Mouse (Mus musculus) embryonic stem cell, embryonic (primary cell): Measurements from ENCODE around the gene Grin2a.

Experiments
- CTCF ChIA-PET, 4 experiments: fragments of 300-600 bp in 2 of 4; fragments of 350-600 bp in 2 of 4; sonication (Branson Sonifier 250); formaldehyde crosslinking; loops; one replicate each; lab custom pipeline; 2022; ENCODE audit warnings: inconsistent platforms in 2 of 4; lab: Charles Lee
- POLR2A ChIA-PET, 4 experiments: fragments of 300-600 bp in 2 of 4; fragments of 350-600 bp in 2 of 4; sonication (Branson Sonifier 250); formaldehyde crosslinking; loops; one replicate each; lab custom pipeline; 2022; ENCODE audit warnings: antibody characterized with exemption in 4 of 4, inconsistent platforms in 1 of 4; lab: Charles Lee

Gene Grin2a

GRCm38 (mm10) chr16:9992773-9993221, 2.6 kb downstream of the Grin2a start:
- CTCF ChIA-PET: interaction anchor here (0.5 to 1.7 kb wide), 25 partner anchors 9 to 1154 kb away, joined by 3 to 7 read pairs (median 3); no protein-coding TSS in a partner anchor
- POLR2A ChIA-PET: interaction anchor here in 3 of 4 experiments (0.7 to 1.0 kb wide), 7 partner anchors 200 to 1406 kb away, joined by 3 to 4 read pairs (median 3); partner anchors contain the start of gene Atf7ip2 (in 1 of the 3)

DNA sequence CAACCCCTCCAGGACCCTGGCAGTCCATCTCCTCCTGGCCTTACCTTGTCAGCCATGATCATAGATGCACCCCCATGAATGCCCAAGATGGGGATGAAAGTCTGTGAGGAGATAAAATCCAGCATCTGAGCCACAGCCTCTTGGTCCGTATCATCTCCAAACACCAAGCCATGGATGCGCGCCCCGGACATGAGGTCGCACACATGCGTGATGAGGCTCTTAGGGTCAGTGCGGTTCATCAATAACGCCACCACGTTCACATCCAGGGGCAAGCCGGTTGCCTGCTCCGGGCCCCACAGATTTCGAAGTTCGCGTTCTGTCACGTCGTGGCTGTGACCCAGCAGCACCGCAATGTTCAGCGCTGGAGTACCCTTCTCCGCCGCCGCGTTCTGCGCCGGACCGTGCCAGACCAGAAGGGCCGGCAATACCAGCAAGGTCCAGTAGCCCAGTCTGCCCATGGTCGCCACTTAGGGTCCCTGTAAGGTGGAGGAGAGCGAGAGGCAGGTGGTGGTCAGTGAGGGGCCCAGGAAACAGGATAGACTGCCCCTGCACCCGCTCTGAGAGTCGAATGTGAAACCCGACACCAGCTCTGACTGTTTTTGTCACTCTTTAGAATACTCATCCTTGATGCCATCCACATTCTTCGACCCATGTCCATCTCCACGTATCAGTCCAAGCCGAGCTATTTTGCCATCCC, 3.1 kb downstream of the Grin2a start:
- POLR2A ChIA-PET: interaction anchor here in 1 of 4 experiments (1.0 kb wide), 1 partner anchor 843 kb away, joined by 3 read pairs; no protein-coding TSS in a partner anchor
- CTCF ChIA-PET: interaction anchor here (1.0 to 1.7 kb wide), 9 partner anchors 8 to 983 kb away, joined by 3 to 6 read pairs (median 5); no protein-coding TSS in a partner anchor

- POLR2A ChIA-PET: interaction anchor here in 1 of 4 experiments (0.6 kb wide), 1 partner anchor 79 kb away, joined by 3 read pairs; no protein-coding TSS in a partner anchor
- CTCF ChIA-PET: interaction anchor here in 2 of 4 experiments (0.6 to 1.0 kb wide), 2 partner anchors 13 to 80 kb away, joined by 3 read pairs; no protein-coding TSS in a partner anchor
Observed at GRCm38 (mm10) chr16:9985041-9985440, 10.3 kb downstream of the Grin2a start.

DNA sequence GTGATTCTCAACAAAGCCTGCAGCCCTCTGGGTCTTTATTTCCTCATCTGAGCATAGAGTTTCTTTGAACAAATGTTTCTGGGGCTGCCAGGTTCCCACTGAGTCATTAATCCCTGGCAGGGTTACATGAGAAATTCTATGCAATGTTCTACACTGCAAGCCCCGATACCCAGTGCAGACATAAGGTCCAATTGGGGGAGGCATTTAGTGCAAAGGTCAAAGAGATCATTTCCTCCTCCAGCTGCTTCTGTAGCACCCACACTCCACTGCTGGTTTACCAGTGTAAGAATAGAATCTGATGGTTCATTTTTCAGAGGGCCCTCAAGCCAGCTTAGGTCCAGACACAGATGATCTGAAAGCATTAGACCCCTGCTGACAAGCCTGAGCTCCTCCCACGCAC, 14.7 kb downstream of the Grin2a start:
- CTCF ChIA-PET: interaction anchor here in 1 of 4 experiments (0.5 kb wide), 1 partner anchor 296 kb away, joined by 3 read pairs; no protein-coding TSS in a partner anchor
- POLR2A ChIA-PET: no interaction called here

DNA sequence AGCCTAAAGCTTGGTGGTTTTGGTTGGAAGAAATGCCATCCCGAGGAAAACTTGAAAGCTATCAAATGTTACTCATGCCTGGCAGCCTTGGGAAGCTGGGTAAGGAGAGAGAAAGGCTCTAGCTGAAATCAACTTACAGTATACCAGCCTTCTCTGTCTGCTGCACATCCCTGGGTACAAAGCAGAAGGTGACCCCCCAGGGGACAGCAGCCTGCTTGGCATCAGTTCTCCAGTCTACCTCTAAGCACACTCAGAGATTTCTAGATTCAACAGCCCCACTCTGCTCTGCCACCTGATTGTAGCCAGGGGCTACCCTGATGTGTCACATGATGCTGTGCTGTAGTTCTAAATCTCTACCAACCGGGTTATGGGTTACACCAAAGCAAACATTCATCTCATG, 17.2 kb downstream of the Grin2a start:
- ChIA-PET CTCF (interaction anchor here in 1 of 4 experiments (0.5 to 1.2 kb wide), 2 partner anchors 31 to 666 kb away, joined by 3 read pairs; no protein-coding TSS in a partner anchor), POLR2A (no interaction called here)

- POLR2A ChIA-PET: interaction anchor here in 1 of 4 experiments (0.9 kb wide), 1 partner anchor 13 kb away, joined by 3 read pairs; no protein-coding TSS in a partner anchor
- CTCF ChIA-PET: interaction anchor here in 1 of 4 experiments (1.4 kb wide), 1 partner anchor 21 kb away, joined by 3 read pairs; no protein-coding TSS in a partner anchor
Observed at GRCm38 (mm10) chr16:9972705-9973104, 22.7 kb downstream of the Grin2a start.

GRCm38 (mm10) chr16:9964469-9964868, 30.9 kb downstream of the Grin2a start:
- CTCF ChIA-PET: no interaction called here
- POLR2A ChIA-PET: no interaction called here

GRCm38 (mm10) chr16:9962482-9962881, 32.9 kb downstream of the Grin2a start:
- CTCF ChIA-PET: no interaction called here
- POLR2A ChIA-PET: no interaction called here

- ChIA-PET POLR2A (no interaction called here), CTCF (no interaction called here)
Observed at GRCm38 (mm10) chr16:9959340-9959739, 36.0 kb downstream of the Grin2a start.

DNA sequence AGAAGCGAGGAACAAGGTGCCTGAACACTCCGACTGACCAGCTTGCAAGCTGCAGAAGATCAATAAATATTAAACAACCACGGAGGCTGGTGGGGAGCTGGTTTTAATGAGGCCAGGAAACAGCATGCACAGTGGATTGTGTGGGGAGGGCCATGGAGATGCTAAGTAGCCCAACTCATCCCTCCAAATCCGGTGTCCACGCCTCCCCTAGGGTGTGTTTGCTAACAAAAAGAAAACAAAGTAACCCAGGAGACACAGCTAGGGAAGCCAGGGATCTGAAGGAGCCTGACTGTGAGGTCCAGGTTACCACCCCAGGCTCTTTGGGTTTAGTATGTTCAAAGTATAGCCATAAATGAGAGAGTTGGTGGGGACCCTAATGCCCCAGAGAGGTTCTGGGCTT, 41.1 kb downstream of the Grin2a start:
- POLR2A ChIA-PET: no interaction called here
- CTCF ChIA-PET: no interaction called here

DNA sequence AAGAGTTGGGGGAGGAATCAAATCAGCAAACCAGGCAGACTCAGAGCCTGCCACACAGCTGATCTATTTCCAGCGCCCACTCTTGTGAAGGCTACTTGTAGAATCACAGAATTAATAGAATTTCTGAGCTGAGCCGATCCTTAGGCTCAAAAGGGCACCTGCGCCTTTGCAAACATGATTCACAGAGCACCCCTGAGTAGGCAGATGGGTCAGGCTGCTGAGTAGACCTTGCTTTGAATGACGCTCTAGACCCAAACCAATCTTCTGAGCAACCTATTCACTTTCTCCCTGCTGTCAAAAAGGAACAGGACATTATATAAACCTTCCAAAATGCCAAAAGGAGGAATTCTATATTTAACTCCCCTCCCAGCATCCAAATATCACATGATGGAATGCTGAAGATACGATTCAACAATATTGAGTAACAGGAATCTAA, 41.9 kb downstream of the Grin2a start:
- ChIA-PET POLR2A (interaction anchor here in 1 of 4 experiments (0.6 kb wide), 1 partner anchor 72 kb away, joined by 3 read pairs; no protein-coding TSS in a partner anchor), CTCF (no interaction called here)

DNA sequence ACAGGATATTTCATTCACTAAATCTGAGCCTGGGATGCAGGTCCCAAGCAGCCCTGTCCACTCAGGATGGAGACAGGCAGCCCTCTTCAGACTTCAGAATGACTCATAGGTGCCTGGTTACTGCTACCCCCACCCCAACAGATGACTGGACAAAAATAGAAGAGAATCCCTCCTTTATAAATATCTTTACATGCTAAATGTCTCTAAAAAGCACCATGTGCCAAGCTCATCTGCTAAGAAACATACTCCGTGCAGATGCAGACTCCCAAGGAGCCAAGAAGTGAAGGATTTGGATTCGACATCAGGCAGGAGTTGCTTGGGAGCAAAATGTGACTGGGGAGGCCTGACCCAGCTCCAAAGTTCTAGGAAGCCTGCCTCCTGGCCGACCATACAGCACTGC, 46.1 kb downstream of the Grin2a start:
- CTCF ChIA-PET: interaction anchor here in 1 of 4 experiments (0.6 kb wide), 1 partner anchor 52 kb away, joined by 5 read pairs; no protein-coding TSS in a partner anchor
- POLR2A ChIA-PET: interaction anchor here in 1 of 4 experiments (0.6 to 1.4 kb wide), 2 partner anchors 17 to 38 kb away, joined by 3 to 4 read pairs; no protein-coding TSS in a partner anchor

DNA sequence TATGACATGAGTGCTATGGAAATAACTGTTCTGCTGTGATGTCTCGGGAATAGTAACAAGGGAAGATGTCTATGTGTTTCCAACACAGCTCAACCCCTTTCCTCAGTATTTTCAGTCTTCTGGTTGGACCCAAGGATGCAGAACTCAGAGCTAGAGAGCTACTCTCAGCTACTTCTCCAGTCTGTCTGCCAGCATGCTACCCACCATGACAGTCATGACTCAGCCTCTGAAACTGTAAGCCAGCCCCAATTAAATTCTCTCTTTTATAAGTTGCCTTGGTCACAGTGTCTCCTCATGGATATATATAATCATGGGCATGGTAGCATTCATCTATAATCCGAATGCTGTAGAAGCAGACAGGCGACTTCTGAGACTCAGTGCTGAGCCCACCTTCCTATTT, 47.9 kb downstream of the Grin2a start:
- POLR2A ChIA-PET: no interaction called here
- CTCF ChIA-PET: interaction anchor here in 1 of 4 experiments (0.6 kb wide), 1 partner anchor 212 kb away, joined by 3 read pairs; no protein-coding TSS in a partner anchor

DNA sequence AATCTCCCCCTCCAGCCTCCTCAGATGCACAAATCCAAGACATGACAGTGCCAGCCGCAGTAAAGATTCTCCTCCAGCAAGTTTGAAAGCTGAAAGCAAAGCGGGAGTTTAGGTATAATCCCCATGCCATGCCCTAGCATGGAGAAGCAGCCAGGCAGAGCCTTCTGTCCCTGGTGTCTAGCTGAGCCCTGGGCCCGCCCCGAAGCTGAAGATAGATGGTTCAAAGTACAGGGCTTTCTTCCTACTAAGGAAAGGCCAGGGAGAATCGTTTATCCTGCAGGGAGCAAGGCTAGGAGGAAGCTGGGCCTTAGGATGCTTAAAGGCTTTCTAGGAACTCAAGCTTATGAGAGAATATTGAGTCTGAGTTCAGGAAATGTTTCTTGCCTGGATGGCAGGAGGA, 50.5 kb downstream of the Grin2a start:
- CTCF ChIA-PET: no interaction called here
- POLR2A ChIA-PET: no interaction called here

GRCm38 (mm10) chr16:9941306-9941930, 53.9 kb downstream of the Grin2a start:
- ChIA-PET CTCF (interaction anchor here in 2 of 4 experiments (0.6 to 0.8 kb wide), 5 partner anchors 54 to 1801 kb away, joined by 3 to 5 read pairs (median 4); no protein-coding TSS in a partner anchor), POLR2A (interaction anchor here in 2 of 4 experiments (0.6 to 1.4 kb wide), 4 partner anchors 16 to 1897 kb away, joined by 3 to 5 read pairs (median 3); no protein-coding TSS in a partner anchor)

GRCm38 (mm10) chr16:9940716-9941115, 54.6 kb downstream of the Grin2a start:
- POLR2A ChIA-PET: interaction anchor here in 2 of 4 experiments (0.6 to 1.4 kb wide), 5 partner anchors 17 to 1897 kb away, joined by 3 to 5 read pairs (median 3); no protein-coding TSS in a partner anchor
- CTCF ChIA-PET: interaction anchor here in 2 of 4 experiments (0.6 to 0.8 kb wide), 5 partner anchors 54 to 1800 kb away, joined by 3 to 5 read pairs (median 4); no protein-coding TSS in a partner anchor

GRCm38 (mm10) chr16:9910672-9911071, 84.7 kb downstream of the Grin2a start:
- POLR2A ChIA-PET: no interaction called here

DNA sequence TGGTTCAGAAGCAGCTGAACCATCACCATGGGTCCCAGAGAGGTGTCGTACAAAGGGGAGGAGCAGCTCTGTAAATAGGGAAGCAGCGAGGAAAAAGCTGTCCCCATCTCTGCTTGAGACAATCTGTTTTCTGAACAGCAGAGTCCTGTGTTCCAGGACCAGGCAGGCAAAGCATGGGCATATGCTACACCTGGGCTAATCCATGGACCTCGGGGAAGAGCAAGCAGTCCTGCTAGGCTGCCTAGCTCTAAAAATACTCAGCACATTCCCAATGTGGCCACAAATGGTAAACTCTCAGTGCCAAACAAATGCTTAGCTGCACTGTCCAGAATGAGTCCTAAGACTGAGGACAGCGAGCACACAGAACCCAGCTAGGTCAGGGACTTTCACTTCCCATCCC, 86.1 kb downstream of the Grin2a start:
- CTCF ChIA-PET: no interaction called here

More at GRCm38 (mm10) chr16:9910672-9911071, 84.7 kb downstream of the Grin2a start:
- CTCF ChIA-PET: no interaction called here

DNA sequence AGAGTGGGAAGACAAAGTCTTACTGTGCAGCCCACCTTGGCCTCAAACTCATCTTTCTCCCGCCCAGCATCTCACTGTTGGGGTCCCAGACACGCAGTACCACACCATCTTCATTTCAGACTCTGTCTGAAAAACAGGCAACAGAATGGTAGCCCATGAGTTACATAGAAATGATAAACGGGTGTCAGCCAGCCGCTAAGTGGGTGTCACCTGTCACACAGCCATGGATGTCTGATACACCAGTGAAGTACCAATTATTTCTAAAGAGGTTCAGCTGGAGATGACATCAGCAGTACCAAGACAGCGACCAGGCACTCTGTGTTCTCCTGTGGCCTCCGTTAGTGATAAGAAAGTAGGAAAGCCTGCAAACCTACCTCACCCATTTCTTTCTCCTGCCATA, 90.9 kb downstream of the Grin2a start:
- POLR2A ChIA-PET: no interaction called here
- CTCF ChIA-PET: no interaction called here

More for the DNA sequence above, 86.1 kb downstream of the Grin2a start:
- POLR2A ChIA-PET: no interaction called here
